Mouse (Mus musculus) MEL (cell line): ENCODE measurements around the gene Olfr370.

Source experiments
- POLR2A ChIP-seq, 2 experiments: IDR thresholded peaks; 2 replicates each; pipeline ENCODE4 v1.6.1; 2011 to 2012; ENCODE audit warnings: low read length in 2 of 2, mild to moderate bottlenecking in 2 of 2, control low read depth in 1 of 2, improper control_type of control experiment in 1 of 2, low read depth in 1 of 2, moderate library complexity in 1 of 2; ENCODE audit not compliant: control insufficient read depth in 1 of 2, insufficient read depth in 1 of 2, poor library complexity in 1 of 2
- TAL1 ChIP-seq: IDR thresholded peaks from 2 replicates; pipeline ENCODE4 v1.6.1; 2012; ENCODE audit warnings: mild to moderate bottlenecking, inconsistent platforms, low read length, moderate library complexity, mixed read lengths
- TCF12 ChIP-seq: IDR thresholded peaks from 2 replicates; pipeline ENCODE4 v1.6.1; 2014; ENCODE audit warnings: low read depth, mild to moderate bottlenecking, inconsistent platforms, low read length, improper control_type of control experiment, moderate library complexity

- TF ChIP-seq POLR2A (IDR thresholded peaks at IDR 0.05; ENCODE audit: control insufficient read depth in 1 of 2, insufficient read depth in 1 of 2, low read depth in 1 of 2, low read length in 2 of 2, poor library complexity in 1 of 2) (no peak), TAL1 (no peak), TCF12 (no peak)
Measured at GRCm38 (mm10) chr8:83588886-83589285, 53.3 kb downstream of the Olfr370 start.
